Mouse (Mus musculus): Measurements from ENCODE around the gene Cd300ld4.
"Not testable (repeated sequence)": the region's sequence is repeated elsewhere in the genome, so short reads cannot be mapped to it uniquely, and the experiment has no call there.

The Cd300ld4 gene

GRCm38 (mm10) chr11:115026912-115027311 lies at the start of gene Cd300ld4:
Gene Cd300ld4, minus strand, starts transcription at chr11:115027012.
- not testable (repeated sequence) for DNase-seq

- no peak for DNase-seq
Observed at GRCm38 (mm10) chr11:115075859-115076258, 49.0 kb upstream of the Cd300ld4 start.

GRCm38 (mm10) chr11:115075407-115075806 lies 48.6 kb upstream of the Cd300ld4 start:
- no peak for DNase-seq

- no peak for DNase-seq
Observed at GRCm38 (mm10) chr11:115073002-115073401, 46.2 kb upstream of the Cd300ld4 start.

GRCm38 (mm10) chr11:115071631-115072294 lies 45.0 kb upstream of the Cd300ld4 start:
- no peak for DNase-seq

GRCm38 (mm10) chr11:115071015-115071551 lies 44.3 kb upstream of the Cd300ld4 start:
- no peak for DNase-seq

- no peak for DNase-seq
Observed at GRCm38 (mm10) chr11:115066768-115067167, 40.0 kb upstream of the Cd300ld4 start.

- DNase-seq: no peak
Observed at GRCm38 (mm10) chr11:115062077-115062476, 35.3 kb upstream of the Cd300ld4 start, which contains the start of gene Cd300e. Gene Cd300e, minus strand, starts transcription at chr11:115062177.

- DNase-seq: no peak
Observed at GRCm38 (mm10) chr11:115059797-115060196, 33.0 kb upstream of the Cd300ld4 start.

- no peak for DNase-seq
Observed at GRCm38 (mm10) chr11:115058701-115059100, 31.9 kb upstream of the Cd300ld4 start.

GRCm38 (mm10) chr11:115054537-115054936 lies 27.7 kb upstream of the Cd300ld4 start:
- DNase-seq: no peak

GRCm38 (mm10) chr11:115052991-115053390 lies 26.2 kb upstream of the Cd300ld4 start:
- no peak for DNase-seq

- DNase-seq: no peak
Observed at GRCm38 (mm10) chr11:115052206-115052605, 25.4 kb upstream of the Cd300ld4 start.

GRCm38 (mm10) chr11:115049282-115049895 lies 22.6 kb upstream of the Cd300ld4 start:
- peak; percentile 95 to 97 for DNase-seq

GRCm38 (mm10) chr11:115048259-115048658 lies 21.4 kb upstream of the Cd300ld4 start, which contains the start of gene Cd300ld3:
Gene Cd300ld3, minus strand, starts transcription at chr11:115048409.
- DNase-seq: peak in 1 of 2 experiments; percentile 26

GRCm38 (mm10) chr11:115037669-115038068 lies 10.9 kb upstream of the Cd300ld4 start, which contains the start of gene Cd300ld5:
Gene Cd300ld5, minus strand, starts transcription at chr11:115037769.
- DNase-seq: not testable (repeated sequence)

- not testable (repeated sequence) for DNase-seq
Observed at GRCm38 (mm10) chr11:115016093-115016492, 10.7 kb downstream of the Cd300ld4 start, which contains the start of gene Cd300ld2. Gene Cd300ld2, minus strand, starts transcription at chr11:115016193.

GRCm38 (mm10) chr11:115004070-115004469 lies 22.7 kb downstream of the Cd300ld4 start:
- no peak for DNase-seq

GRCm38 (mm10) chr11:115001474-115002040 lies 25.3 kb downstream of the Cd300ld4 start, which contains the start of gene Cd300c2:
Gene Cd300c2, minus strand, starts transcription at chr11:115001880.
- peak in 1 of 2 experiments; percentile 25 for DNase-seq

GRCm38 (mm10) chr11:114989793-114990192 lies 37.0 kb downstream of the Cd300ld4 start, which contains the start of gene Cd300ld:
Gene Cd300ld, minus strand, starts transcription at chr11:114989922.
- no peak for DNase-seq

- no peak for DNase-seq
Observed at GRCm38 (mm10) chr11:114981866-114982265, 44.9 kb downstream of the Cd300ld4 start.

- peak in 1 of 2 experiments; percentile 25 for DNase-seq
Observed at GRCm38 (mm10) chr11:114972726-114973125, 54.1 kb downstream of the Cd300ld4 start.

All from cerebellum, postnatal 36 days (tissue).